Mouse (Mus musculus): ENCODE results near the gene Cyth1. TPM values are rescaled to one million over a fixed set of nuclear protein-coding genes. Genes with fewer than 3 reads are reported as not detected.

The Cyth1 gene
- total RNA-seq (2014; rRNA removed): 64.1 and 74.1 TPM in 2 replicates
- polyA plus RNA-seq (2015; fragmentation: Nextera tagmentation; extraction: Ambion mirVana): 23.7 and 24.2 TPM in 2 replicates

GRCm38 (mm10) chr11:118248150-118249011 lies at the start of gene Cyth1:
Cyth1 (minus strand) TSS chr11:118248592.
- DNase-seq (peak; percentile 98), ATAC-seq (peak; percentile 97)
- WGBS: under 1% methylated on average over 80 of the region's 86 CpGs
- TF ChIP-seq CTCF (IDR thresholded peaks at IDR 0.05; ENCODE audit: low read depth): 0 out of 2 replicates have a peak, but pooled peaks have one; percentile 21
- Histone ChIP-seq H3K36me3 (ENCODE audit: insufficient read depth) (no peaks in the 10 kb centered on the region), H3K4me3 (ENCODE audit: low read depth, low read length) (peak within 1 kb of the TSS; percentile 84), H3K9me3 (ENCODE audit: low read length) (no peaks in the 10 kb centered on the region), H3K9ac (peak within 1 kb of the TSS; percentile 74), H3K4me2 (ENCODE audit: low read depth) (peak within 1 kb of the TSS; percentile 92), H3K4me1 (ENCODE audit: insufficient read depth) (peaks cover 11% of the 10 kb centered on the region), H3K27me3 (ENCODE audit: insufficient read depth, low read length) (no peaks in the 10 kb centered on the region), H3K27ac (ENCODE audit: low read depth, low read length) (peak within 1 kb of the TSS; percentile 73)

- WGBS: 72% methylated on average over 3 of the region's 3 CpGs
- DNase-seq: no peak
Observed at GRCm38 (mm10) chr11:118297967-118298366, 49.6 kb upstream of the Cyth1 start.

GRCm38 (mm10) chr11:118295026-118295425 lies 46.6 kb upstream of the Cyth1 start:
- ATAC-seq (no peak), DNase-seq (no peak)
- 59% methylated on average over 2 of the region's 2 CpGs for WGBS
- H3K9ac ChIP-seq: no peak overlapping the region
- H3K4me2 ChIP-seq (ENCODE audit: low read depth): no peak overlapping the region
- TF ChIP-seq CTCF (IDR thresholded peaks at IDR 0.05; ENCODE audit: low read depth): no peak
- no peak overlapping the region for H3K4me3 ChIP-seq (ENCODE audit: low read depth, low read length)
- H3K9me3 ChIP-seq (ENCODE audit: low read length): no peaks in the 10 kb centered on the region
- H3K27me3 ChIP-seq (ENCODE audit: insufficient read depth, low read length): no peaks in the 10 kb centered on the region
- H3K36me3 ChIP-seq (ENCODE audit: insufficient read depth): no peaks in the 10 kb centered on the region
- H3K4me1 ChIP-seq (ENCODE audit: insufficient read depth): peaks cover 4% of the 10 kb centered on the region; the same call in 1 of the 2 replicates
- no peak overlapping the region for H3K27ac ChIP-seq (ENCODE audit: low read depth, low read length)

More at GRCm38 (mm10) chr11:118297967-118298366, 49.6 kb upstream of the Cyth1 start:
- Histone ChIP-seq H3K9ac (no peak overlapping the region), H3K36me3 (ENCODE audit: insufficient read depth) (peaks cover 8% of the 10 kb centered on the region; the same call in 1 of the 2 replicates), H3K4me3 (ENCODE audit: low read depth, low read length) (no peak overlapping the region), H3K9me3 (ENCODE audit: low read length) (no peaks in the 10 kb centered on the region), H3K4me1 (ENCODE audit: insufficient read depth) (no peaks in the 10 kb centered on the region), H3K4me2 (ENCODE audit: low read depth) (no peak overlapping the region), H3K27ac (ENCODE audit: low read depth, low read length) (no peak overlapping the region), H3K27me3 (ENCODE audit: insufficient read depth, low read length) (no peaks in the 10 kb centered on the region)
- TF ChIP-seq CTCF (IDR thresholded peaks at IDR 0.05; ENCODE audit: low read depth): peak; percentile 26; the same call in 1 of the 2 replicates
- no peak for ATAC-seq

GRCm38 (mm10) chr11:118292671-118293070 lies 44.3 kb upstream of the Cyth1 start:
- H3K36me3 ChIP-seq (ENCODE audit: insufficient read depth): no peaks in the 10 kb centered on the region
- no peaks in the 10 kb centered on the region for H3K27me3 ChIP-seq (ENCODE audit: insufficient read depth, low read length)
- no peak for TF ChIP-seq CTCF (IDR thresholded peaks at IDR 0.05; ENCODE audit: low read depth)
- DNase-seq (no peak), ATAC-seq (no peak)
- H3K9ac ChIP-seq: no peak overlapping the region
- H3K27ac ChIP-seq (ENCODE audit: low read depth, low read length): no peak overlapping the region
- H3K4me2 ChIP-seq (ENCODE audit: low read depth): no peak overlapping the region
- H3K4me3 ChIP-seq (ENCODE audit: low read depth, low read length): no peak overlapping the region
- H3K9me3 ChIP-seq (ENCODE audit: low read length): no peaks in the 10 kb centered on the region
- 56% methylated on average over 6 of the region's 6 CpGs for WGBS
- peaks cover 4% of the 10 kb centered on the region; the same call in 1 of the 2 replicates for H3K4me1 ChIP-seq (ENCODE audit: insufficient read depth)

GRCm38 (mm10) chr11:118289999-118290889 lies 41.9 kb upstream of the Cyth1 start, which contains the start of gene Usp36:
Usp36 (minus strand) TSS chr11:118290244.
- ATAC-seq (peak; percentile 99), DNase-seq (peak; percentile 100)
- WGBS: 1% methylated on average over 68 of the region's 68 CpGs
- Histone ChIP-seq H3K4me2 (ENCODE audit: low read depth) (peak within 1 kb of the TSS; percentile 66), H3K36me3 (ENCODE audit: insufficient read depth) (peaks cover 24% of the 10 kb centered on the region), H3K9ac (peak within 1 kb of the TSS; percentile 84), H3K27me3 (ENCODE audit: insufficient read depth, low read length) (no peaks in the 10 kb centered on the region), H3K4me1 (ENCODE audit: insufficient read depth) (peaks cover 4% of the 10 kb centered on the region; the same call in 1 of the 2 replicates), H3K27ac (ENCODE audit: low read depth, low read length) (peak within 1 kb of the TSS; percentile 89), H3K9me3 (ENCODE audit: low read length) (no peaks in the 10 kb centered on the region), H3K4me3 (ENCODE audit: low read depth, low read length) (peak within 1 kb of the TSS; percentile 81)
- TF ChIP-seq CTCF (IDR thresholded peaks at IDR 0.05; ENCODE audit: low read depth): no peak

- peaks cover 30% of the 10 kb centered on the region for H3K36me3 ChIP-seq (ENCODE audit: insufficient read depth)
- H3K9ac ChIP-seq: peak overlapping the region; percentile 84
- no peaks in the 10 kb centered on the region for H3K9me3 ChIP-seq (ENCODE audit: low read length)
- no peak for TF ChIP-seq CTCF (IDR thresholded peaks at IDR 0.05; ENCODE audit: low read depth)
- WGBS: 1% methylated on average over 22 of the region's 22 CpGs
- peak overlapping the region; percentile 88 for H3K27ac ChIP-seq (ENCODE audit: low read depth, low read length)
- H3K4me3 ChIP-seq (ENCODE audit: low read depth, low read length): peak overlapping the region; percentile 81
- peaks cover 4% of the 10 kb centered on the region; the same call in 1 of the 2 replicates for H3K4me1 ChIP-seq (ENCODE audit: insufficient read depth)
- DNase-seq (no peak), ATAC-seq (peak; percentile 2)
- peak overlapping the region; percentile 66 for H3K4me2 ChIP-seq (ENCODE audit: low read depth)
- H3K27me3 ChIP-seq (ENCODE audit: insufficient read depth, low read length): no peaks in the 10 kb centered on the region
Observed at GRCm38 (mm10) chr11:118289562-118289961, 41.2 kb upstream of the Cyth1 start.
